Mouse (Mus musculus) ES-Bruce4 (cell line): ENCODE results near the gene Eif4a2.
"Not testable (repeated sequence)": the region's sequence is repeated elsewhere in the genome, so short reads cannot be mapped to it uniquely, and the experiment has no call there.

Experiments used
- CTCF ChIP-seq: IDR thresholded peaks from one replicate; pipeline ENCODE4 v1.8.1; 2011; ENCODE audit warnings: low read depth, low read length
- EP300 ChIP-seq: IDR thresholded peaks from 2 replicates; pipeline ENCODE4 v1.6.1; 2011; ENCODE audit warnings: low read depth, low read length; ENCODE audit not compliant: insufficient read depth
- POLR2A ChIP-seq: IDR thresholded peaks from one replicate; pipeline ENCODE4 v1.8.1; 2011; ENCODE audit warnings: low read length; ENCODE audit not compliant: insufficient read depth

- not testable (repeated sequence) for TF ChIP-seq CTCF, EP300, POLR2A
Measured at GRCm38 (mm10) chr16:23091345-23091744, 15.9 kb upstream of the Eif4a2 start.
